Mouse (Mus musculus) lung, postnatal 10 days (tissue): ENCODE data around the gene Gm15013.
"Not testable (repeated sequence)": the region's sequence is repeated elsewhere in the genome, so short reads cannot be mapped to it uniquely, and the experiment has no call there.

ENCODE experiments used
- DNase-seq: peaks from one replicate; pipeline ENCODE4 v3.0.0; 2021

Gene Gm15013

GRCm38 (mm10) chrX:139714381-139714780 lies at the start of gene Gm15013:
Gene Gm15013 (minus strand): TSS chrX:139714481.
- no peak for DNase-seq

GRCm38 (mm10) chrX:139762546-139762945 lies 48.3 kb upstream of the Gm15013 start:
- DNase-seq: no peak

- not testable (repeated sequence) for DNase-seq
Measured at GRCm38 (mm10) chrX:139758634-139759033, 44.4 kb upstream of the Gm15013 start.

- DNase-seq: peak; percentile 54
Measured at GRCm38 (mm10) chrX:139751855-139752254, 37.6 kb upstream of the Gm15013 start.

- DNase-seq: no peak
Measured at GRCm38 (mm10) chrX:139737066-139737465, 22.8 kb upstream of the Gm15013 start.

GRCm38 (mm10) chrX:139730541-139730940 lies 16.3 kb upstream of the Gm15013 start:
- no peak for DNase-seq

GRCm38 (mm10) chrX:139722350-139722749 lies 8.1 kb upstream of the Gm15013 start:
- no peak for DNase-seq

- peak; percentile 91 for DNase-seq
Measured at GRCm38 (mm10) chrX:139684775-139685695, 29.2 kb downstream of the Gm15013 start, which contains the start of gene Tbc1d8b. Gene Tbc1d8b (plus strand): TSS chrX:139684996.

- DNase-seq: no peak
Measured at GRCm38 (mm10) chrX:139684410-139684774, 29.9 kb downstream of the Gm15013 start.

GRCm38 (mm10) chrX:139665829-139666228 lies 48.5 kb downstream of the Gm15013 start:
- DNase-seq: peak; percentile 6
